Mouse (Mus musculus): ENCODE results near the gene Hmgn1. TPM values are rescaled to one million over a fixed set of nuclear protein-coding genes. Genes with fewer than 3 reads are reported as not detected.

Gene Hmgn1
- total RNA-seq (2014; rRNA removed) (141 and 166 TPM in 2 replicates), polyA plus RNA-seq (2015; fragmentation: Nextera tagmentation; extraction: Ambion mirVana) (241 and 247 TPM in 2 replicates)

DNA sequence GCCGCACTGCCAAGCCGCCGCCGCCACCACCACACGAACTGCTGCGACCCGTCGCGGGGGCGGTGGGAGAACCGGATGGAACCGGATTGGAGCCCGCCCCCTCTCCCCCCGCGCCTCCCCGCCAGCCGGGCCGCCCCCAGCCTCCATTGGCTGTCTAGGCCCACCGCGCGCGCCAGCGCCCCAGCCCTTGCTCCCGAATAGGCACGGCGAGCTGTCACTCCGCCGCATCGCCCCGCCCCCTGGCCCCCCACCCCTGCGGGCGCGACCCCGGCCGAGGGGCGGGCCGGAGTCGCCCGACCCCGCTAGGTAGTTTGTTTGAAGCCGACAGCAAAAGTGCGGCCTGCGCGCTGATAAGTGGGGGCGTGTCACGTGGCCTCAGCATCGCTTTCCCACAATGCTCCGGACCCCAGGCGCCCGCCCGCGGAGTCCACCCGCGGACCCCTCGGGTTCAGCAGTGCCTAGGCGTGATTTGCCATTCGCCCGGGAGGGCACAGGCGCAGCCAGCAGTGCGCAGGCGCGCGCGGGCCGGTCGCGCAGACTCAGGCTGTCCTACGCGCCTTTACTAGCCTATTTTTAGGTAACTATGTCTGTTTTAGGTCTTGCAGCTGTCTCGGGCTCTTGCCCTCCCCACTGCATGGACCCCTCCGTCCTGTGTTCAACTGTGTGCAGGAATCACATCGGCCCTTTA lies at the start of gene Hmgn1:
Gene Hmgn1 (minus strand): TSS at position 73 of the 688 bp plus-strand sequence.
- H3K4me2 ChIP-seq (ENCODE audit: low read depth): peak within 1 kb of the TSS; percentile 65
- no peak for TF ChIP-seq CTCF (IDR thresholded peaks at IDR 0.05; ENCODE audit: low read depth)
- H3K9ac ChIP-seq: peak within 1 kb of the TSS; percentile 99
- ATAC-seq: peak; percentile 96
- no peaks in the 10 kb centered on the region for H3K9me3 ChIP-seq (ENCODE audit: low read length)
- 1% methylated on average over 61 of the region's 72 CpGs for WGBS
- H3K27ac ChIP-seq (ENCODE audit: low read depth, low read length): peak within 1 kb of the TSS; percentile 97
- H3K36me3 ChIP-seq (ENCODE audit: insufficient read depth): peaks cover 28% of the 10 kb centered on the region
- H3K4me1 ChIP-seq (ENCODE audit: insufficient read depth): peaks cover 18% of the 10 kb centered on the region
- DNase-seq: peak; percentile 97
- H3K4me3 ChIP-seq (ENCODE audit: low read depth, low read length): peak within 1 kb of the TSS; percentile 94
- no peaks in the 10 kb centered on the region for H3K27me3 ChIP-seq (ENCODE audit: insufficient read depth, low read length)

GRCm38 (mm10) chr16:96175399-96175798 lies 47.9 kb upstream of the Hmgn1 start:
- Histone ChIP-seq H3K9ac (no peak overlapping the region), H3K4me2 (ENCODE audit: low read depth) (no peak overlapping the region), H3K27ac (ENCODE audit: low read depth, low read length) (no peak overlapping the region), H3K4me3 (ENCODE audit: low read depth, low read length) (no peak overlapping the region), H3K4me1 (ENCODE audit: insufficient read depth) (no peaks in the 10 kb centered on the region), H3K27me3 (ENCODE audit: insufficient read depth, low read length) (no peaks in the 10 kb centered on the region), H3K9me3 (ENCODE audit: low read length) (no peaks in the 10 kb centered on the region), H3K36me3 (ENCODE audit: insufficient read depth) (no peaks in the 10 kb centered on the region; the same call in 1 of the 2 replicates)
- 40% methylated on average over 2 of the region's 2 CpGs for WGBS
- TF ChIP-seq CTCF (IDR thresholded peaks at IDR 0.05; ENCODE audit: low read depth): no peak
- ATAC-seq: no peak
- no peak for DNase-seq

DNA sequence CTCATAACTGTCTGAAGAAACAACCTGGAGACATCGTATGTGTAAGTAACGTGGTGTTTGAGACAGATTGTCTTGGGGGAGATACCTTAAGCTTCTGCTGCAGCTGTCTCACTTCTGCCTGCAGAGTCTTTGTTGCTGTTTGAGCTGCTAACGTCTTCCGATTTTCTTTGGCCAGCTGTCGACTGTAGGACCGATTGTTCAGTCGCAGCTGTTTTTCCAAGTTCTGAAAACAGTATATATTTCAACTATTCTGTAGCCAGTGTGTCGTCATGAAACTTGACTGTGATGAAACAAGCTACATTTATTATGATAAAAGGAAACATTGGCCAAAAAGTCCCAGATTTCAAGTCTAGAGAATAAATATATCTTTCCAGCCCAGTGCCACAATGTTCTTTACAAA lies 46.1 kb upstream of the Hmgn1 start:
- 71% methylated on average over 8 of the region's 8 CpGs for WGBS
- H3K9ac ChIP-seq: no peak overlapping the region
- H3K27me3 ChIP-seq (ENCODE audit: insufficient read depth, low read length): no peaks in the 10 kb centered on the region
- no peak for TF ChIP-seq CTCF (IDR thresholded peaks at IDR 0.05; ENCODE audit: low read depth)
- no peak for ATAC-seq
- no peaks in the 10 kb centered on the region for H3K9me3 ChIP-seq (ENCODE audit: low read length)
- H3K4me3 ChIP-seq (ENCODE audit: low read depth, low read length): no peak overlapping the region
- no peaks in the 10 kb centered on the region for H3K36me3 ChIP-seq (ENCODE audit: insufficient read depth)
- H3K4me2 ChIP-seq (ENCODE audit: low read depth): no peak overlapping the region
- no peak overlapping the region for H3K27ac ChIP-seq (ENCODE audit: low read depth, low read length)
- no peak for DNase-seq
- no peaks in the 10 kb centered on the region for H3K4me1 ChIP-seq (ENCODE audit: insufficient read depth)

DNA sequence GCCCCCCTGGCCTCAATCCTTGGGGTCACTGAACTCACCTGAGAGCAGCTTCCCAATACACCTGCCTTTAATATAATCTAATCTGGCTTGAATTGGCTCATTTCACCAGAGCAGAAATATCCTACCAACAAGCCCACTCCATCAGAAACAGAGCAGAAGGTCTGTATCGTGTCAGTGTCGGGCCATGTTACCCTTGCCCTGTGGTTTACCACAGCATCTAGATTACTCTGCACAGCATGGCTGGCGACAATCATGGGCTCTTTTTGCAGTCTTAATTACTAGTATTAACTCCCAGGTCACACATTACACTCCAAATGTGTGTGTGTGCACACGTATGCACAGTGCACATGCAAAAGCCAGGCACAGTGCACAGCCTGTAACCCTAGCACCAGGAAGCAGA lies 41.3 kb upstream of the Hmgn1 start:
- no peaks in the 10 kb centered on the region for H3K9me3 ChIP-seq (ENCODE audit: low read length)
- ATAC-seq (no peak), DNase-seq (no peak)
- H3K4me1 ChIP-seq (ENCODE audit: insufficient read depth): no peaks in the 10 kb centered on the region
- no peak overlapping the region for H3K4me3 ChIP-seq (ENCODE audit: low read depth, low read length)
- WGBS: 91% methylated on average over 4 of the region's 4 CpGs
- no peak overlapping the region for H3K4me2 ChIP-seq (ENCODE audit: low read depth)
- no peaks in the 10 kb centered on the region for H3K27me3 ChIP-seq (ENCODE audit: insufficient read depth, low read length)
- TF ChIP-seq CTCF (IDR thresholded peaks at IDR 0.05; ENCODE audit: low read depth): no peak
- no peaks in the 10 kb centered on the region for H3K36me3 ChIP-seq (ENCODE audit: insufficient read depth)
- no peak overlapping the region for H3K9ac ChIP-seq
- H3K27ac ChIP-seq (ENCODE audit: low read depth, low read length): no peak overlapping the region

DNA sequence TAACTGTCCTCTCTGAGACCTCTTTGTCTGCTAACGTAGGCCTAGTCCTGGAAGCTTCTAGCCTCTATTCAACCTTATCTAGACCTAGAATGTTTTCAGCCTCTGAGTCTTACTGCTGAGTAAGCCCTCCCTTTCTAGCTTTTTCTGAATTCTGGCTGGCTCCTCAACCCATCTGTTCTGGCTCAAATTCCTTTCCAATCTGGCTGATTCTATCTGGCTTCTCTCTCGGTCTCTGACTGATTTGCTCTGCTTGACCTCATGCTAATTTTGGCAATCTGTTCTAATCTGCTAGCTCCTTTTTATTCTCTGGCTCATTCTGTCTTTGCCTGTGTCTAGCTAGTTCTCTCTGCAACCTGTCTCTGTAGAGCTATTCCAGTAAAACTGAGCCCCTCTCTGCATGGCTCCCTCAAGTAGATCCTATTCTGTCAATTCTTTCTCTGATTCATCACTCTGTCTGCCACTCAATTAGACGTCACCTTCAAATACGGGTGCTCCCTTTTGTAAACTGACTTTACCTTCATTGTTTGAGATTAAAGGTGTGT lies 38.3 kb upstream of the Hmgn1 start:
- H3K9me3 ChIP-seq (ENCODE audit: low read length): no peaks in the 10 kb centered on the region
- H3K27ac ChIP-seq (ENCODE audit: low read depth, low read length): no peak overlapping the region
- no peak for TF ChIP-seq CTCF (IDR thresholded peaks at IDR 0.05; ENCODE audit: low read depth)
- H3K9ac ChIP-seq: no peak overlapping the region
- DNase-seq (peak; percentile 73), ATAC-seq (peak; percentile 78)
- 47% methylated on average over 4 of the region's 4 CpGs for WGBS
- no peaks in the 10 kb centered on the region for H3K27me3 ChIP-seq (ENCODE audit: insufficient read depth, low read length)
- H3K4me2 ChIP-seq (ENCODE audit: low read depth): no peak overlapping the region
- H3K4me3 ChIP-seq (ENCODE audit: low read depth, low read length): no peak overlapping the region
- no peaks in the 10 kb centered on the region for H3K4me1 ChIP-seq (ENCODE audit: insufficient read depth)
- H3K36me3 ChIP-seq (ENCODE audit: insufficient read depth): no peaks in the 10 kb centered on the region

GRCm38 (mm10) chr16:96161336-96161735 lies 33.8 kb upstream of the Hmgn1 start:
- H3K36me3 ChIP-seq (ENCODE audit: insufficient read depth): peaks cover 5% of the 10 kb centered on the region; the same call in 1 of the 2 replicates
- no peaks in the 10 kb centered on the region for H3K27me3 ChIP-seq (ENCODE audit: insufficient read depth, low read length)
- no peak overlapping the region for H3K27ac ChIP-seq (ENCODE audit: low read depth, low read length)
- H3K9ac ChIP-seq: no peak overlapping the region
- H3K4me1 ChIP-seq (ENCODE audit: insufficient read depth): peaks cover 6% of the 10 kb centered on the region; the same call in 1 of the 2 replicates
- no peak overlapping the region for H3K4me2 ChIP-seq (ENCODE audit: low read depth)
- DNase-seq: no peak
- 90% methylated on average over 4 of the region's 4 CpGs for WGBS
- no peak for TF ChIP-seq CTCF (IDR thresholded peaks at IDR 0.05; ENCODE audit: low read depth)
- H3K4me3 ChIP-seq (ENCODE audit: low read depth, low read length): no peak overlapping the region
- no peaks in the 10 kb centered on the region for H3K9me3 ChIP-seq (ENCODE audit: low read length)
- ATAC-seq: no peak

GRCm38 (mm10) chr16:96160927-96161326 lies 33.4 kb upstream of the Hmgn1 start:
- H3K4me1 ChIP-seq (ENCODE audit: insufficient read depth): peaks cover 6% of the 10 kb centered on the region; the same call in 1 of the 2 replicates
- TF ChIP-seq CTCF (IDR thresholded peaks at IDR 0.05; ENCODE audit: low read depth): no peak
- no peaks in the 10 kb centered on the region for H3K9me3 ChIP-seq (ENCODE audit: low read length)
- H3K27me3 ChIP-seq (ENCODE audit: insufficient read depth, low read length): no peaks in the 10 kb centered on the region
- 74% methylated on average over 1 of the region's 1 CpGs for WGBS
- H3K27ac ChIP-seq (ENCODE audit: low read depth, low read length): no peak overlapping the region
- no peak for ATAC-seq
- H3K4me3 ChIP-seq (ENCODE audit: low read depth, low read length): no peak overlapping the region
- no peak for DNase-seq
- H3K36me3 ChIP-seq (ENCODE audit: insufficient read depth): peaks cover 5% of the 10 kb centered on the region; the same call in 1 of the 2 replicates
- H3K9ac ChIP-seq: no peak overlapping the region
- H3K4me2 ChIP-seq (ENCODE audit: low read depth): no peak overlapping the region
